Mouse (Mus musculus) cerebellum, postnatal 4 days (tissue): ENCODE measurements around the gene Camsap2.

Experiments
- DNase-seq, 2 experiments: peaks; one replicate each; pipeline ENCODE4 v3.0.0; 2022; ENCODE audit warnings: low spot score in 2 of 2, mixed read lengths in 1 of 2

Camsap2 gene

DNA sequence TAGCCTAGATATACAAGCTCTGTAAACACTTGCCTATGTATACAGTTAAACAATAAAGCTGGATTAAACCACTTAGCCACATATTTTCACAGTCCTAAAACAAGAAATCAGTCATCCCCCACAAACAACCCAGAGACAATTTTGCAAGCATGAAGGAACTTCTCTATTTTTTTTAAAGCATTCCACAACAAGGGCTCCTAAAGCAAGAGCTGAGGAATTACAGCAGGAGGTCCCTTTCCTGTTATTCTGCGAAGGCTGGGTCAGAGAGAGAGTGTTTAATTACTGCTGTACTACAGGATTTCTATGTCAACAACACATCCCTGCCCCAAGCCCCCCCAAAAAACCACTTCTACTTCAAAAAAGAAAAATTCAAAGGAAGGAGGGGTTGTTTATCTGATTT, 1.6 kb downstream of the Camsap2 start:
- DNase-seq = no peak

- DNase-seq = no peak
Observed at GRCm38 (mm10) chr1:136343727-136344126, 2.2 kb downstream of the Camsap2 start.

- DNase-seq = no peak
Observed at GRCm38 (mm10) chr1:136340541-136340940, 5.4 kb downstream of the Camsap2 start.

GRCm38 (mm10) chr1:136334743-136335142, 11.2 kb downstream of the Camsap2 start:
- DNase-seq = no peak

GRCm38 (mm10) chr1:136333512-136333911, 12.4 kb downstream of the Camsap2 start:
- no peak for DNase-seq

GRCm38 (mm10) chr1:136333071-136333470, 12.8 kb downstream of the Camsap2 start:
- DNase-seq = no peak

DNA sequence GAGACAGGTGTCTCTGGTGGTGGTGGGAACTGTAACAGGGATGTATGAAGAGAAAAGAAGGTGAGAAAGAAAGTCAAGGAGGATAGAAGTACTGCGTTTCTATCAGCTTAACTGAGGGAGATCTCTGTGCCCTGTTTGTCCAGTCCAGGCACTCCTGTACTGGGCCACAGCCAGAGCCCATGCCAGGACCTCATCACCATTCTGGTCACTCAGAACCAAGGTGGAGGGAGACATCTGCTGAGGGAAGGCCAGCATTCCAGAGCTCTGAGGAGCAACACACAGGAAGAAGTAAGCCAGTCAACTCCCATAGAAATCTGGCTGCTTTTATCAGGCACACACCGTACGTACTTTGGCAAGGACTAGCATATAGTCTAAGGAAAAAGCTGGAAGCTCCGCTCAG, 14.1 kb downstream of the Camsap2 start:
- peak in 1 of 2 experiments; percentile 23 for DNase-seq

DNA sequence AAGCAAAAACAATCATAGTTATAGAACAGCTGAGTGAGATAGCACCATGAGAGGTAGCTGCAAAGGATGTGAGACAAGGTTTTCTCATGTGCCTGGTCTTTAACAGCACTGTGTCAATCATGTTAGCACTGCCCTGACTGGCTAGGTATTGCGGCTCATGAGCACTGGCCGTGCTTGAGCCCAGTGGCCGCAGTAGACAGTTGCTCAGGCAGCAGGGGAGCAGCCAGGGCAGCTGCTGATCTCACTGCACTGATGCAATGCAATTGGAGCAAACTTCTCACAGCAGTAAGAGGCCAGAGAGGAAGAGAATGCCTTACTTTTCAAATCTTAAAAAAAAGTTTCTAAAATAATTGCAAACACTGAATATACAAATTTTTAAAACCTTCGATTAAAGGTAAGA, 16.5 kb downstream of the Camsap2 start:
- no peak for DNase-seq

DNA sequence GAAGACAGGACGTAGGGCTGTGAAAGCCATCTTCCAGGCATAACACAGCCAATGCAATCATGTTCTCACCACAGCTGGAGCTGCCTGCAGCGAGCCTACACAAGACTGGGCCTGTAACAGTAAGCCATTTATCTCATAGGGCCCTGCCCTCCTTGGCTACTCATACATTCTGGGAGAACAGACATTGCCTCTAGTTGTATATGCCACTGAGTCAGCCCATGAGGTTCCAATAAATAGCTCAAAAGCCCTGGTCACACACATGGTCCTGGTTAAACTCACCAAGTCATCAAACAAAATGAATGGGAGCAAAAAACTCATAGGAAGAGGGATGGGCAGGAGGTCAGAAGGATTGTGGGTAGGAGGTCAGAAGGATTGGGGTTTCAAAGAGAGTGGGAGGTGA, 17.3 kb downstream of the Camsap2 start:
- DNase-seq = no peak

DNA sequence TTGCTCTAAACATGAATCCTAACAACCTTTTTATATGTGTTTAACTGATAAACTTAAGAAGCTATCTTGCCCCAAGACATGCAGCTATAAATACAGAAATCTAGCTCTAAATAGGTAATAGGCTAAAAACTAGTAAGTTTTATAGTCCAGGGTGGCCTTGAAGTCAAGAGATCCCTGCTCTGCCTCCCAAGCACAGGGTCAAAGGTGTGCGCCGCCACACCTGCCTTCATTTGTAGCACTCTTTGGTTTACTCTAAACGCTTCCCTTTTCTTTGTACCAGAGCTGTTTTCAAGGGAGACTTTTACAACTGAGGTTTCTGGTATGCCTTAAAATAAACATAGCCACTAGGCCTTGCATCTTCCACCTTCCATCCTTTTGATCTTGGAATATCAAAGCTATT, 18.3 kb downstream of the Camsap2 start:
- no peak for DNase-seq

DNA sequence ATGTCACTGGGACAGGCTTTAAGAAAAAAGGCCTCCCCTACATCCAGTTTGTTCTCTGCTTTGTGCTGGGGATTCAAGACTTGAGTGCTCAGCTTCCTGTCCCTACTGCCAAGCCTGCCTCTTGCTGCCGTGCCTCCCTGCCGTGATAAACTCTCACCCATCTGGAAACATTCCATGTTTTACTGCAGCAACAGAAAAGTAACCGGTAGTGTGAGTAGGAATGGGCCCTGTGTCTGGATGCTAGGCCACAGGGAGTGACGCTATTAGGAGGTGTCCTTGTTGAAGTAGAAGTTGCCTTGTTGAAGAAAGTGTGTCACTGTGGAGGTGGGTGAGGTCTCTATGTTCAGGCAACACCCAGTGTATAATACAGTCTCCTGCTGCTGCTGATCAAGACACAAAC, 20.0 kb downstream of the Camsap2 start:
- DNase-seq = no peak

- no peak for DNase-seq
Observed at GRCm38 (mm10) chr1:136322331-136322730, 23.6 kb downstream of the Camsap2 start.

- DNase-seq = no peak
Observed at GRCm38 (mm10) chr1:136316317-136316716, 29.6 kb downstream of the Camsap2 start.

DNA sequence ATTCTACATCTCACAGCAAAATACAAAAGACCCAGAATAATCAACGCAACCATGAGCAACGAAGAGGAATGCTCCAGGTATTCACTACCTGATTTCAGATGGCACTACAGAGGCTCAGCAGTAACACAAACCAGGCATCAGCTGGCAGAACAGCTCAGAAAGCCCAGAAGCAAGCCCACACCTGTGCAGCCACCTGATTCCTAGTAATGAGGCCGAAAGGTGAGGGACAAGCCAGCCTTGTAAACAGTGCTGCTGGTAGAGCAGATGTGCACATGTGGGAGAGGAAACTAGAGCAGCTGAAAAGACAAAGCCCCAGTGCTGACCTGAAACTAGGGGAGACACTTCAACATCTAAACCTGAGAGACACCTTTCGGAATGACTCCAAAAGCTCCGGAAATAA, 36.7 kb downstream of the Camsap2 start:
- DNase-seq = no peak

- no peak for DNase-seq
Observed at GRCm38 (mm10) chr1:136306424-136306823, 39.5 kb downstream of the Camsap2 start.

- no peak for DNase-seq
Observed at GRCm38 (mm10) chr1:136293961-136294360, 51.9 kb downstream of the Camsap2 start.

DNA sequence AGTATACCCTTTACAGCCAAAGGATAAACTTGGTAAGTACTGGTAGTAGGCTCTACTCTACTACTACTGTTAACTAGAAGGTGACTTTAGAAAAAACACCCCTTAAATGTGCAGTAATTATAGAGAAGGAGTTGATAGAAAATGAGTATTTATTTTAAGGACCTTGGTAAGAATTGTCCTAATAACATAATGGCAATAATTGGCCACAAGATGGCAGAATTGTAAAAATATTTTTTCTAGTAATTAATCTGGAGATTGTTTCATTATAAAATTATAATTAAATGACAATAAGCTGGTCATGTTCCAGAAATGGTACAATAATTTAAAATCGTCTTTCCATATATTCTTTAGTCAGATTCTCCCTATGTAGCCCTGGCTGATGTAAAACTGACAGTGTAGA, 56.1 kb downstream of the Camsap2 start:
- no peak for DNase-seq

GRCm38 (mm10) chr1:136277366-136277765, 68.5 kb downstream of the Camsap2 start:
- no peak for DNase-seq

- DNase-seq = no peak
Observed at GRCm38 (mm10) chr1:136268224-136268623, 77.7 kb downstream of the Camsap2 start.

GRCm38 (mm10) chr1:136266127-136266526, 79.8 kb downstream of the Camsap2 start:
- no peak for DNase-seq

DNA sequence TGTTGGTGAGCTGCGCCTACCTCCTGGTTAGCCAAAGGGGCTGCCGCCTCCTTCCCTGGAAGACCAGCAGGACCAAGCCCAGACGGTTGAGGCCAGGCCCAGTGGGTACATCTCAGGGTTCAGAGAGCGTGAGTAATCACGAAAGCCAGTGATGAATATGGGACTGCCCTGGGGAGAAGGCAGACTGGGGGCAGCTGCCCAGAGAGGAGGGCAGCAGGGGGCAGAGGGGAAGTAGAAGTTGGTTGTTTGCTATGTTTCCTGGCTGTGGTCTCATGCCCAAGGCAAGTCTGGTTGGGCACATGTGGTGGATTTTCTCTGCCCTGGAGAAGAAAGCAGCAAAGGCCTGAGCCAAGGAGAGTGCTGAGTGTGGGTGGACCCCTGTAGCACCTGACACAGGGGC, 82.5 kb downstream of the Camsap2 start:
- no peak for DNase-seq

- DNase-seq = no peak
Observed at GRCm38 (mm10) chr1:136260635-136261238, 85.2 kb downstream of the Camsap2 start, which contains the start of gene Gpr25. Gene Gpr25 (minus strand): TSS chr1:136260873.

DNA sequence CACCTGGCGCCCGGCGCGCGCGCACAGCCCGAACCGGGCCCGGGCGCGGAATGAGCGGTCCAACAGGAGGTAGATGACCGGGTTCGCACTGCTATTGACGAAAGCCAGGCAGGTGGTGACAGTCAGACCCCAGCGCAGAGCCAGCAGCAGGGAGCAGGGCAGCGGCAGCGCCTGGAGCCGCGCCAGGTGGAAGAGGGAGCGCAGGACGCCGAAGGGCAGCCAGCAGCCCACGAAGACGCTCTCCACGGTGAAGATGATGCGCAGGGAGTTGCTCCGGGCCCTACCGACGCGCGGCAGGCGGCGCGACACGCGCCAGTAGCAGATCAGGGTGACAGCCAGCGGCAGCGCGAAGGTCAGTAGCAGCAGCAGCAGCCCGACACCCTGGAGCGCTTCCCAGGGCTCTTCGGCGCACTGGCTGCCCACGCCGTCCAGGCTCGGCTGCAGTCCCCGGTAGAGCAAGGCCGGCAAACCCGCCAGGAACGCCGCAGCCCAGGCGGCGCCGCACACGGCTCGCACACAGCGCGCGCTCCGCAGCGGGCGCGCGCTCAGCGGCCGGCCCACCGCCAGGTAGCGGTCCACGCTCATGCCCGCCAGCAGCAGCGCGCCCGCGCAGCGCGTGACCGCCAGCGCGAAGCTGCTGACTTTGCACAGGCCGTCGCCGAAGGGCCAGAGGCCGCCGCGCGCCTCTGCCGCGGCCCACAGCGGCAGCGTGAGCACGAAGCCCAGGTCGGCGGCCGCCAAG, 85.8 kb downstream of the Camsap2 start:
- peak; percentile 43 to 68 for DNase-seq

DNA sequence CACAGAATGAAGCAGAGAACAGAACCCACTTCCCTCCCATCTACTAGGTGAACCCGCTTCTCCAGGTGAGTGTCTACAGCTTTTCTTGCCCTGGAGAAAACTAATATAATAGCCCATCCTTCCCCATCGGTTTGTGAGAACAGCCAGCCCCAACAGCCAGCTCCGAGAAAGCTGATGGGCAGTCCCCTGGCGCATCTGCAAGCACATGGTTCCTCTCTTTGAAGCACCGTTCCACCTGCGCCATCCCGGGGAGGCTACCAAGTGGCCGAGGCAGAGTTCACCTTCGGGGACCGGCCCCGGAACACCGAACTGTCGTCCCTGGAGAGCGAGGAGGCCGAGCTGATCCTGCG, 86.4 kb downstream of the Camsap2 start:
- DNase-seq = no peak
